Mouse (Mus musculus) kidney, adult 2 months (tissue): Measurements from ENCODE around the gene Ubxn11.

Source experiments
- CTCF ChIP-seq: fragments of 200-500 bp; conservative IDR thresholded peaks from 2 replicates; pipeline ENCODE4 v1.5.1; 2011; ENCODE audit warnings: low read depth, mild to moderate bottlenecking, control low read depth, low read length, moderate library complexity, mixed read lengths; ENCODE audit not compliant: insufficient read depth, insufficient read length
- POLR2A ChIP-seq: fragments of 200-500 bp; IDR thresholded peaks from one replicate; pipeline ENCODE4 v1.6.1; 2011; ENCODE audit warnings: low read depth, low read length, control low read depth

GRCm38 (mm10) chr4:134084999-134085398 lies 17.4 kb upstream of the Ubxn11 start:
- TF ChIP-seq CTCF (no peak), POLR2A (no peak)
